24 mouse cellular contexts compared by ENCODE assay signal in genomic region chr8:124532626-124533025, GRCm38 (mm10). TPM values are rescaled to one million over a fixed set of nuclear protein-coding genes. Genes with fewer than 3 reads are reported as not detected.
"Had no signal": no experiment of that assay in that cellular context is flagged by ENCODE, and none has a peak within 500 bp of the region (broad histone marks: within the 10 kb centered on the region; RNA-seq: fewer than 3 reads in every experiment).

No protein-coding gene starts in this region.

- DNase-seq: forebrain, postnatal 0 days; gastrocnemius, postnatal 14 days; gastrocnemius, postnatal 36 days; heart, adult 11 months; heart, adult 2 months; heart, postnatal 14 days; heart, postnatal 36 days; kidney, adult 11 months; kidney, adult 8-10 months; kidney, postnatal 10 days; kidney, postnatal 4 days; liver; liver, embryonic 13.5 days had no signal

RNA-seq across cellular contexts. Expression of gene Agt, which starts 36.9 kb away (rescaled TPM):
- total RNA-seq: hematopoietic stem cell, adult 5-6 weeks had no signal
- polyA plus RNA-seq: limb, embryonic 10.5 days; limb, embryonic 12.5 days had no signal

RNA-seq across cellular contexts. Expression of gene Capn9, which starts 43.3 kb away (rescaled TPM):
- total RNA-seq: forebrain, postnatal 0 days; gastrocnemius, adult 18-20 months; gastrocnemius, adult 8-10 months; gastrocnemius, postnatal 36 days; heart, adult 2 months; heart, postnatal 36 days; hematopoietic stem cell, adult 5-6 weeks; hindbrain, postnatal 0 days; left cerebral cortex, adult 18-20 months had no signal
- polyA plus RNA-seq: heart, adult 2 months; heart, embryonic 11.5 days; hindbrain, embryonic 11.5 days; kidney, embryonic 16.5 days; limb, embryonic 10.5 days; limb, embryonic 12.5 days; liver, embryonic 11.5 days had no signal
